In genomic region chr5:103909466-103909865, GRCm38 (mm10) we compare ENCODE assay signal across 19 mouse cellular contexts. TPM values are rescaled to one million over a fixed set of nuclear protein-coding genes. Genes with fewer than 3 reads are reported as not detected.
DNase-seq lines count a peak whose midpoint lies in the region; ATAC-seq and TF ChIP-seq lines count a peak whose summit lies in the region.
"Had no signal": no experiment of that assay in that cellular context is flagged by ENCODE, and none has a peak within 500 bp of the region (broad histone marks: within the 10 kb centered on the region; RNA-seq: fewer than 3 reads in every experiment).

No protein-coding gene starts in this region.

- TF ChIP-seq RAD21 in CH12.LX (IDR thresholded peaks at IDR 0.05; ENCODE audit: low read depth, low read length): no peak

- TF ChIP-seq CTCF in heart, adult 2 months (IDR thresholded peaks at IDR 0.05): no peak
- no peak for TF ChIP-seq CTCF in layer of hippocampus, adult 2 months (conservative IDR thresholded peaks at IDR 0.05)
- no peak for TF ChIP-seq CTCF in CH12.LX (conservative IDR thresholded peaks at IDR 0.05 in 1 of 2, IDR thresholded peaks at IDR 0.05 in 1 of 2; ENCODE audit: low read depth in 2 of 2, low read length in 2 of 2)
- no peak for TF ChIP-seq CTCF in ES-Bruce4 (IDR thresholded peaks at IDR 0.05; ENCODE audit: low read depth, low read length)

- no peaks in the 10 kb centered on the region; the same call in 1 of the 2 replicates for H3K36me3 ChIP-seq in heart, adult 2 months (ENCODE audit: control insufficient read depth, insufficient read depth, low read length)
- H3K36me3 ChIP-seq in CH12.LX (replicated peaks in 1 of 2; ENCODE audit: control insufficient read depth in 1 of 2, insufficient read depth in 1 of 2, low read length in 1 of 2) (no peaks in the 10 kb centered on the region), ES-Bruce4 (ENCODE audit: control insufficient read depth, insufficient read depth, low read length, poor library complexity, severe bottlenecking) (peaks cover 3% of the 10 kb centered on the region)
- H3K36me3 ChIP-seq in intestine, embryonic 16.5 days (ENCODE audit: control insufficient read depth, insufficient read depth, low read length): no peaks in the 10 kb centered on the region
- H3K36me3 ChIP-seq: hindbrain, embryonic 12.5 days had no signal

- no peak for TF ChIP-seq POLR2A in heart, adult 2 months (IDR thresholded peaks at IDR 0.05; ENCODE audit: insufficient read depth, low read depth, low read length)
- TF ChIP-seq POLR2A in CH12.LX (IDR thresholded peaks at IDR 0.05; ENCODE audit: low read depth, low read length): no peak
- no peak for TF ChIP-seq POLR2A in ES-Bruce4 (IDR thresholded peaks at IDR 0.05; ENCODE audit: insufficient read depth, low read length)

- dilution Hi-C loops in CH12.LX (cut with MboI; ENCODE audit: extremely low pct_ligation_motif_present, extremely low pct_unique_long_range_greater_than_20kb, low sequenced_read_pairs): no loop called here

- WGBS in heart, adult 2 months: 64% methylated on average over 3 of the region's 3 CpGs
- WGBS in intestine, embryonic 16.5 days: 63% methylated on average over 3 of the region's 3 CpGs

- no peaks in the 10 kb centered on the region for H3K9me3 ChIP-seq in CH12.LX (replicated peaks; ENCODE audit: low read length)
- H3K9me3 ChIP-seq in ES-Bruce4 (replicated peaks; ENCODE audit: control insufficient read depth, insufficient read depth, low read length, poor library complexity, severe bottlenecking): no peaks in the 10 kb centered on the region
- no peaks in the 10 kb centered on the region for H3K9me3 ChIP-seq in intestine, embryonic 16.5 days (ENCODE audit: control insufficient read depth, low read length)
- H3K9me3 ChIP-seq: hindbrain, embryonic 12.5 days had no signal

- peaks cover 6% of the 10 kb centered on the region for H3K4me1 ChIP-seq in heart, adult 2 months (ENCODE audit: control insufficient read depth, insufficient read depth, low read length)
- H3K4me1 ChIP-seq in CH12.LX (ENCODE audit: control insufficient read depth in 1 of 2, insufficient read depth in 2 of 2) (peaks cover 14 to 31% of the 10 kb centered on the region in 2 experiments), ES-Bruce4 (ENCODE audit: control insufficient read depth, insufficient read depth, low read length) (peaks cover 3% of the 10 kb centered on the region)
- peaks cover 5% of the 10 kb centered on the region; the same call in 1 of the 2 replicates for H3K4me1 ChIP-seq in intestine, embryonic 16.5 days (ENCODE audit: control insufficient read depth, insufficient read depth, low read length)

- intact Hi-C loops in heart, adult 2 months (cut with DNase I): no loop called here

- H3K27me3 ChIP-seq in heart, adult 2 months (ENCODE audit: control insufficient read depth, insufficient read depth, low read length): no peaks in the 10 kb centered on the region
- H3K27me3 ChIP-seq in CH12.LX (replicated peaks): peaks cover 5% of the 10 kb centered on the region
- no peaks in the 10 kb centered on the region for H3K27me3 ChIP-seq in ES-Bruce4 (ENCODE audit: control insufficient read depth, insufficient read depth, low read length, poor library complexity, severe bottlenecking)
- H3K27me3 ChIP-seq in intestine, embryonic 16.5 days (replicated peaks; ENCODE audit: control insufficient read depth, insufficient read depth, low read length): no peaks in the 10 kb centered on the region
- H3K27me3 ChIP-seq: hindbrain, embryonic 12.5 days had no signal

- no peak for ATAC-seq in intestine, embryonic 16.5 days
- ATAC-seq: intestine, postnatal 0 days had no signal

- peak overlapping the region; percentile 46 for H3K4me2 ChIP-seq in CH12.LX (ENCODE audit: insufficient read depth, low read depth, poor library complexity, severe bottlenecking)
- H3K4me2 ChIP-seq in intestine, embryonic 16.5 days (ENCODE audit: low read depth, low read length): no peak overlapping the region

- TF ChIP-seq EP300 in heart, adult 2 months (IDR thresholded peaks at IDR 0.05; ENCODE audit: insufficient read depth, low read depth, low read length): no peak
- no peak for TF ChIP-seq EP300 in CH12.LX (IDR thresholded peaks at IDR 0.05; ENCODE audit: low read length)
- TF ChIP-seq EP300 in ES-Bruce4 (IDR thresholded peaks at IDR 0.05; ENCODE audit: insufficient read depth, low read depth, low read length): no peak

- H3K4me3 ChIP-seq in heart, adult 2 months: no peak overlapping the region; the same call in 1 of the 2 replicates
- peak overlapping the region; percentile 85; the same call in 1 of the 2 replicates for H3K4me3 ChIP-seq in layer of hippocampus, adult 2 months
- H3K4me3 ChIP-seq in CH12.LX (replicated peaks in 1 of 3; ENCODE audit: low read depth in 2 of 3, low read length in 2 of 3, poor library complexity in 1 of 3): no peak overlapping the region
- no peak overlapping the region for H3K4me3 ChIP-seq in ES-Bruce4 (ENCODE audit: low read depth, low read length)
- no peak overlapping the region for H3K4me3 ChIP-seq in intestine, embryonic 16.5 days (ENCODE audit: low read length)

- DNase-seq in heart, adult 2 months: no peak
- no peak for DNase-seq in heart, adult 9 months (ENCODE audit: low spot score in 2 of 2)
- no peak for DNase-seq in layer of hippocampus, adult 2 months (ENCODE audit: low spot score in 2 of 2)
- DNase-seq in layer of hippocampus, adult 11-12 months (ENCODE audit: low spot score): no peak
- no peak for DNase-seq in CH12.LX (ENCODE audit: extremely low read depth)
- DNase-seq: adrenal gland, postnatal 10 days; cerebellum, adult 8-10 months; cerebellum, postnatal 36 days; embryo, embryonic 11 days; gastrocnemius, postnatal 10 days; heart, postnatal 10 days; kidney, postnatal 36 days; layer of hippocampus, adult 9-11 months; left cerebral cortex, postnatal 4 days had no signal

- H3K9ac ChIP-seq in heart, adult 2 months (ENCODE audit: low read depth, low read length): no peak overlapping the region
- H3K9ac ChIP-seq in CH12.LX (ENCODE audit: insufficient read depth, low read depth) (peak overlapping the region; percentile 21; the same call in 1 of the 2 replicates), ES-Bruce4 (ENCODE audit: low read depth, poor library complexity, severe bottlenecking) (peak overlapping the region; percentile 93)
- no peak overlapping the region for H3K9ac ChIP-seq in intestine, embryonic 16.5 days (ENCODE audit: low read depth, low read length)

- H3K27ac ChIP-seq in heart, adult 2 months: peak overlapping the region; percentile 38
- peak overlapping the region; percentile 49 for H3K27ac ChIP-seq in layer of hippocampus, adult 2 months
- H3K27ac ChIP-seq in CH12.LX (ENCODE audit: insufficient read depth, low read depth): no peak overlapping the region
- H3K27ac ChIP-seq in ES-Bruce4 (ENCODE audit: insufficient read depth, low read length): no peak overlapping the region
- no peak overlapping the region for H3K27ac ChIP-seq in intestine, embryonic 16.5 days (ENCODE audit: low read length)
- H3K27ac ChIP-seq: hindbrain, embryonic 12.5 days; macrophage had no signal

- in situ Hi-C loops in CH12.LX (cut with MboI; ENCODE audit: low pct_ligation_motif_present, low pct_unique_long_range_greater_than_20kb, low sequenced_read_pairs): no loop called here

- H3K79me2 ChIP-seq in heart, adult 2 months (replicated peaks; ENCODE audit: control insufficient read depth, insufficient read depth, low read length): no peaks in the 10 kb centered on the region
- no peaks in the 10 kb centered on the region; the same call in 1 of the 2 replicates for H3K79me2 ChIP-seq in CH12.LX (replicated peaks; ENCODE audit: control insufficient read depth, extremely low read depth, insufficient read depth, poor library complexity, severe bottlenecking)

TF ChIP-seq in CH12.LX, 34 proteins besides CTCF, POLR2A, EP300 and RAD21:
- no peak for TF ChIP-seq TCF12 (IDR thresholded peaks at IDR 0.05; ENCODE audit: low read depth, low read length)
- no peak for TF ChIP-seq JUND (conservative IDR thresholded peaks at IDR 0.05; ENCODE audit: low read depth, low read length)
- TF ChIP-seq ZC3H11A (IDR thresholded peaks at IDR 0.05; ENCODE audit: low read depth, low read length): no peak
- no peak for TF ChIP-seq MXI1 (IDR thresholded peaks at IDR 0.05; ENCODE audit: low read depth, low read length)
- TF ChIP-seq NRF1 (IDR thresholded peaks at IDR 0.05; ENCODE audit: low read depth, low read length): no peak
- TF ChIP-seq SMC3 (IDR thresholded peaks at IDR 0.05; ENCODE audit: low read depth, low read length): no peak
- no peak for TF ChIP-seq MYC (IDR thresholded peaks at IDR 0.05; ENCODE audit: low read depth, low read length)
- TF ChIP-seq UBTF (IDR thresholded peaks at IDR 0.05; ENCODE audit: low read depth, low read length): no peak
- TF ChIP-seq ELF1 (IDR thresholded peaks at IDR 0.05; ENCODE audit: low read depth, low read length): no peak
- TF ChIP-seq MAZ (IDR thresholded peaks at IDR 0.05; ENCODE audit: low read depth, low read length): no peak
- no peak for TF ChIP-seq SIN3A (IDR thresholded peaks at IDR 0.05; ENCODE audit: low read length)

RNA-seq across cellular contexts. Expression of gene Klhl8, which starts 1.6 kb away (rescaled TPM):
- 10 to 100 TPM; 11.0 to 12.1 TPM for total RNA-seq in heart, adult 2 months (2021)
- 7.7 and 16.6 TPM in 2 replicates for polyA plus RNA-seq in heart, adult 2 months (2012; rRNA removed)
- total RNA-seq in layer of hippocampus, adult 2 months (2021): 10 to 100 TPM; 30.4 to 32.7 TPM
- total RNA-seq in CH12.LX (2012; rRNA removed): 10.1 and 15.6 TPM in 2 replicates
- total RNA-seq in CH12.LX (2014; rRNA removed): 5.4 and 5.7 TPM in 2 replicates
- polyA plus RNA-seq in CH12.LX (2012; ENCODE audit: insufficient read length, low read depth): 3.4 and 4.5 TPM in 2 replicates
- polyA plus RNA-seq in ES-Bruce4 (2011; ENCODE audit: insufficient read depth, insufficient read length, low read depth, missing spikeins): 18.6 and 20.2 TPM in 2 replicates
- polyA plus RNA-seq in intestine, embryonic 16.5 days (2015; fragmentation: Nextera tagmentation; extraction: Ambion mirVana): 6.7 and 7.3 TPM in 2 replicates

Comparison
In these comparisons a context has a peak if more than half of its experiments do, and no peak if none do; other contexts are left out.
1. H3K27ac ChIP-seq: peak in heart, adult 2 months (single experiment) and layer of hippocampus, adult 2 months (single experiment); none in CH12.LX (single experiment), ES-Bruce4 (single experiment) and intestine, embryonic 16.5 days (single experiment).
2. H3K9ac ChIP-seq: peak in CH12.LX (single experiment) and ES-Bruce4 (single experiment); none in heart, adult 2 months (single experiment) and intestine, embryonic 16.5 days (single experiment).